Mouse (Mus musculus) monocyte, adult 2 months (primary cell): Measurements from ENCODE around the gene Pde6c.

Source experiments
- DNase-seq, 2 experiments: peaks; one replicate each; pipeline ENCODE4 v3.0.0; 2022; ENCODE audit warnings: low spot score in 2 of 2, low read depth in 1 of 2

Pde6c gene

GRCm38 (mm10) chr19:38132481-38132880 lies at the start of gene Pde6c:
Gene Pde6c (plus strand): TSS chr19:38132781.
- no peak for DNase-seq

DNA sequence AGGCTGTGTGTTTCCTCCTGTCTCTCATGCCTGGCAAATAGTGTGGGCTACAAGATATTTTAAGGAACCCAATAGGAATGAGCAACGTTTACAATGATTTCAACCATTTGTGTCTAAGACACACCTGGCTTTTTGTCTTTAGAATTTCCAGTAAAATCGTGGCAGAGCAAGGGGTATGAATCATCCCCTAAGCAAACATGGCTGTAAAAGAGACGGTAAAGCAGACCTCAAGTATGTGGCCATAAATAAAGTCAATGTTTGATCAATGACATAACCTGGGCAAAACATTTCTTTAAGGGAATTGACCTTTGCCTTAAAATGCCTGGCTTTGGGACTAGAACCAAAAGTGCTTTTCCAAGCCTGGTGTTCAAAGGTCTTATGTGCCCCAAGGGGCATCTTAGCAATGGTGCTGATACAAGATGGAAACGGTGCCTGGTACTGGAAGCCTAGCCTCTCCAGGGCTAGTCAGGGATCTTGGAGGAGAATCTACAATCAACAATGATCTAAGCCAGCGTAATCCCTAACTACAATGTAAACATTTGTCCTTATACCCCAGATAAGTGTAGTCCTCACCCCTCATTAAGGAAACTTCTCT lies 49.6 kb upstream of the Pde6c start:
- DNase-seq, result no peak

DNA sequence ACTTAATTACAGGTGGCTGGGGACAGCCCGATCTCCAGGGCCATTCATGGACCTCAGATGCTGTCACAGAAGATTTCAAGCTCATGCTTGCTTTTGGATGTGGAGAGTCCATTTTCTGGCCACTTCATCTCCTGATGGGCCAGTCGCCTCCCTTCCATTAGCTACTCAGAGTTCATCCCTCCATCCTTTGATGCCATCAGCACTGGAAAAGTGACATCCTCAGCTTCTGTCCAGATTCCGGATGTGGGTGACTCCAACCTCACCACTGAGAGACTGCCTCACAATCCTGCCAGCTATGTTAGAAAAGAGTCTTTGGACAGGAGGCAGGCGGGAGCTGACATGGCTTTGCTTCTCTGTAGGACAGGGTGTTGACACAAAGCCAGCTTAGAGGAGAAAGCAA lies 46.7 kb upstream of the Pde6c start:
- no peak for DNase-seq

DNA sequence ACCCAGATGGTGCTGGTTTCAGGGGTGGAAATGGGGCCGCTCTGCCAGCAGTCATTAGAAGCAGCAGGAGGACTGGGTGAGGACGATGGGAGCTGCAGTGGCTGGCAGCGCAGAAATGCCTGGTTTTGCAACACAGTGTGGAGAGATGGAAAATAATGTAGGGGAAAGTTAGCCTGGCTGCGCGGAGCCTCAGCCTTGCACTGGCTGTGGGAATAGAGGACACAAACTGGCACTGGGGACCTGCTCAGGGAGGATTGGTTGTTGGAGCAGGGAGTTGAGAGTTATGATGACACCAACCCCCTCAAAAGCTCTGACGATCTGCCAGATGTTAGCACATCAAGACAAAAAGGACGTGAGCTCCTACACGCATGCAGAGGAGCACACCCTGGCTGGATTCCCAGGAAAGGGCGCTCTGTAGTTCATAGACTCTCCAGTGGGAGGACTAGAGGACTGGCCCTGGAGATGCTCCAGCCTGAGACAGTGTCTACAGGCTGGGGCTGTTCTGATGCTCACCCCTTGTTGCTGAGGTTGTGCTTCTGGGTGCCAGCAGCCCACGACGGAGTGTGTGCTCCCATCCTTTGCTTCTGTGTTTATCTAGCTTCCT lies 45.5 kb upstream of the Pde6c start:
- no peak for DNase-seq

DNA sequence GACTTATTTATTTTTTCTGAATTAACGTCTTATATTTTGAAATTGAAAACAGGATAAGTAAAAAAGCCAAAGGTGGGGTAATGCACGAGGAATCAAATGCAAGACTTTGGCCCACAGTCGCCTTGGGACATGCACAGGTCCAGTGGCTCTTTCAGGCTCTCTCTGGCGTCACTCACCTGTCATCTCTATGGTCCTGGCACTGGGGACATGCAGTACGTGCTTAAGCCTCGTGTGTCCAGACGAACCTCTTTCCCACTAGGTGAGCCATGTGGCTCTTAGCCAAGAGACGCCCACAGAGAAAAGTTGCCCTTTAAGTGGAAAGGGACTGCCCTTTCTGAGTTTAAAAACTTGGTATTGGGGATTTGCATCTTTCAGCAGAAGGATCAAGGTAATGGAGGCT lies 43.2 kb upstream of the Pde6c start:
- no peak for DNase-seq

DNA sequence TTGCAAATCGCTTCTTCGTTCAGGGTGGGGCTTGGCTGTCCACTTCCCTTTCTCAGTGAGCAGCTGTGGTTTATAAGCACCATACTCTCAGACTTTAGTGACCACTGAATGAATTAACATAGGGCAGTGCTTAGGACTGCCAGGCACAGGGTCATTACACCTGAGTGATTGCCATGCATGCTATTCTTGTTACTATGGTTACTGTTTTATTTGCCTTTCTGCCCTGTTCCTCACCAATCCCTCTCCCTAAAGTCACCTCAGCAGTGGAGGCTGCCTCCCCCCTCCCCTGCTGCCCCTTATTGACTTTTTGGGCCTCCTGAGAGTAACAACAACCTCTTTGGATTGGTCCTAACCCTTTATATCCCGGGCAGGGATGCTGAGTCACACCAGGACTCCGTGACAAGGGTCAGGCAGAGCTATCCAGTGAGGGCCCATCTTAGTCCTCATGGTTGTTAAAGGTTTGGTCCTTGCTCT lies 41.0 kb upstream of the Pde6c start:
- DNase-seq, result peak in 1 of 2 experiments; percentile 14

DNA sequence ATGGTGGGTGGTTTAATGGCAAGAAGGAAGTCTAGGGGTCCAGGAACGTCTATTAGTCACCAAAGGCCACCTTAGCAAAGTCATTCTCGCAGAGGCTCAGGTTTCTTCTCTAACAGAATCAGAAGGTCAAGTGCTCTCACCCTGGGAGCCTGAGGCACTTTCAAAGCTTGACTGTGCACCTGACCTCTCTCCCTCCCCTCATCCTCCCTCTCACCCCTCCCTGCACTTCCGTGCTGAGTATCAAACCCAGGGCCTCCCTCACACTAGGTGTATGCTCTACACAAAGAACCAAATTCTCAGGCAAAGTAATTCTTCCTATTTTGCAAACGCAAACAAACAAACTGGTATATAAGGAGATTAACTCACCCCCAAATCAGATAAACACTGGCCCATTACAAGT lies 36.4 kb upstream of the Pde6c start:
- DNase-seq, result no peak

GRCm38 (mm10) chr19:38096858-38097758 lies 35.5 kb upstream of the Pde6c start, which contains the start of gene Ffar4:
Gene Ffar4 (plus strand): TSS chr19:38097071.
- peak; percentile 22 to 26 for DNase-seq

DNA sequence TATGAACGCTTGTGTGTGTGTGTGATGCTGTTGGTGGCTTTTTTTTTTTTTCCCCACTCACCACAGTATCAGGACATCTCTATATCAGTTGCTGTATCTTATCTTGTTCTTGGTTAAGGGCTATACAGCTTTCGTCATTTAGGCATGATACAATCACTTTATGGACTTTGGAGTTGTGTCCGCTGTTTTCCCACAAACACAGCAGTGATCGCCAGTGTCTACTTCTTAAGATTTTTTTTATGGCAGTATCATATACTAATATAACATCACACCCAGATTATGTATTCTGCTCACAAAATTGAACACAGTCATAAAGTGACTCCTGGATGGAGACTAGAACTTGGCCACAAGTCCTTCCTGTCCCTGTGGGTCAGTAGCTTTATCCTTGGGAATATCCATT lies 24.7 kb upstream of the Pde6c start:
- DNase-seq, result no peak

DNA sequence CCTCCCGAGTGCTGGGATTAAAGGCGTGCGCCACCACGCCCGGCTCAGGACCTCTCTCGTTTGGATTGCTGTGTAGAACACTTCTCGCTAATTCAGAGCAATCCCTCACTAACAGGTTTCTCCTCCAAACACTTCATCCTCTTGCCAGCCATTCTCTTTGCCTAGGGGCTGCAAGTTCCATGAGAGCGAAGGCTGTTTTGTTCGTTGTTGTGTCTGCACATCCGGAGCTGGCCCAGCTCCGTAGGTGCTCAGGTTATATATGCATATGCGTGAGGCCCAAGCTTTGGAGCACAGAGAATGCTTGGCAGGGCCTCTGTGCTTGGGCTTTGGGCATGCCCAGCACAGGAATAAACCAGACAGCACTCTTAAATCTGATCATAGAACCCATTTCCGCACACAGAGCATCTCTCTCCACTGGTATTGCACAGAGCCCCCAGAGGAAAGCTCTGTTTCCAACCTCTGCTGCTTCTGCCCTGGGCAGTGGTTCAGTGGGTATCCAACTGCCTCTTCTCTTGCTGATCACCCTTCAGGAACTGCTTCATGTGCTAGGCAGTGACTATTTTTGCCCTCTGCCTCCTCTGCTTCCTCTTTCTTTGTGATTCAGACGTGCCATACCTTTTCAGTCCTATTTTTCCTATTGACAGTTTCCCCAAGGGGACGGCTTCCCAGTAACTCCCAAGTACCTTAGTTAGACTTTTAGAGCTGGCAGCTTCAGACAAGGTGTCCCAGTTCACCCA lies 22.9 kb upstream of the Pde6c start:
- DNase-seq, result no peak

- DNase-seq, result no peak
These were observed 21.5 kb upstream of the Pde6c start for GRCm38 (mm10) chr19:38111056-38111455.

DNA sequence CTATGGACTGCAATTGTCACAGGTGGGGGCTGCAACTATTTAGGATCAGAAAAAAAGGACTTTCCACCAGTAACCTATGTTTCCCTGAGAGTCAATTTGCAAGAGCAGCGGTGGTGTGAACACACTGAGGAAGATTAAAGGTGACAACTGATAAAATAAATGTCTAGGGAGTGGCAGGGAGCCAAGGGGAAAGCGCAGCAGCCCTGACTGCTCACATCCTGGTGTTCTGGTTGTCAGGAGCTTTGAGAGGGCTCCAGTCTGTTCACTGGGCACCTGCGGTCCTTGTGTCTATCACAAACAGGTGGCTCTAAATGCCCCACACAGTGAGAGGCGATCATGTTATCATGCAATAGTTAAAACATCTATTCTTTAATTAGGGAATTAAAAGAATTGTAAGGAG lies 20.0 kb upstream of the Pde6c start:
- no peak for DNase-seq

DNA sequence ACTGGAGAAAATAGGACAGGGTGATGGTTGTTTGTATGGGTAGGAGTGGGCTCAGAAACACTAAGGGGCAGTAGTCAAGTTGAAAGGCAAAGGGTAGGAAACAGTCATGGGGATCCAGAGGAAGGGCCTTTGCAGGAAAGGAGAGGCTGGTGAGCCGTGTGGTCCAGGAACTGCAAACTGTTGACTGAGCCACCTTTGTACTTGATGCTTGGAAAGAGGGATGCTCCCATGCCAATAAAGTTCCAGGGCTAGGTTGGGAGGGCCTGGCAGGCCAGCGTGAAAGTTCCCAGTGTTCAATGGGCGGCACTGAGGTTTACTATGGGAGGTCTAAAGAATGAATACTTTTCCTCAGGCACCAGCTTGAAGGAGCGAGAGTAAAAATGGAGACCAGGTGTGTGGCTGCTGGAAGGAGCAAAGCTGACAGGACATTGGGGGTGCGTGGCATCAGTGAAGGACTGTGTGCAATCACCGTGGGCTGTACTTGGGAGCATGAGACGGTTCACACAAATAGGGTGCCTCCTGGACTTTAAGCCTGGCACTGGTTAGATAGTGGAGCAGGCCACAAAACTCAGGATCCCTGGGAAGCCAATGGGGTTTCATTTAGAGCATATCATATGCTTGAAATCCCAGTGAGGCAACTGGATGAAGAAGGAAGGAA lies 17.6 kb upstream of the Pde6c start:
- DNase-seq, result no peak

DNA sequence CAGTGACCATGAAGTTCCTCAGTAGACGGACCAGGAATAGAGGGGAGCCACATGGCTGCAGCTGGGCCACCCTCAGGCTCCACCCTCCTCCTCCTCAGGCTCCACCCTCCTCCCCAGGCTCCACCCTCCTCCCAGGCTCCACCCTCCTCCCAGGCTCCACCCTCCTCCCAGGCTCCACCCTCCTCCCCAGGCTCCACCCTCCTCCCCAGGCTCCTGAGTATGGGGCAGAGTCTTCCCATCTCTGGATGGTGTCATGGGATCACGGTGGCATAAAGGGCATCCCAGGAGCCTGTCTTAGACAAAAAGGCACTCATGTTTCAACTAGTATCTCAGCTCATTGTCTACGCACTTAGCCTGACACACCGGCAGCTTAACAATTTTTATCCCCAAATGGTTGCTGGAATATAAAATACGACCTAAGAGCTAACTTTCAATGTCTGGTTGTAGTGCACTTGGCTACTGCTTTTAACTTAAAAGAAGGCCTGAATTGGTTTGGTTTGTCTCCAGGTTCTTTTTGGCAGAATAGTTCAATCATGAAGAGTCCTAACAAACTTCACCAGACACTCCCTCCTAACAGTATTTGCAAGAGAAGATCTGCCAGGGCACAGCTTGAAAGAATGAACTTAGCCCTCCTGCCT lies 12.3 kb upstream of the Pde6c start:
- DNase-seq, result no peak

DNA sequence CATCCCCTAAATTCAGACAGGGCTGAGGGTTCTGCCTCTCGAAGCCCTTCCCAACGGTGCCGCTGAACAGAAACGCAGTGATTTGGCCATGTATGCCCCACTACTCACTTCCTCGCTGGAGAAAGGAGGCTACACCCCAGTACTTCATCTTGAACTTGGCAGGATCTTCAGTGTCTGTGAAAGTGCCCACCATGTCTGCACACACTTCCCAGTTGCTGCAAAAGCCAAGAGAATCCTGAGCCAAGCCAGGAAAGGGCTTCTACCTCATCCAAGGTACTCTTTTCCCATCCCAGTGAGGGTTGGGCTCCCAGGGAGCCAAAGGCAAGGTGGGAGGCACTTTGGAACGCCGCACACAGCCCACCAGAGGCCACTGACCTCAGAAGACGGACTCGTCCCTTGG lies 8.7 kb upstream of the Pde6c start:
- DNase-seq, result no peak

GRCm38 (mm10) chr19:38124401-38125218 lies 8.0 kb upstream of the Pde6c start:
- no peak for DNase-seq

GRCm38 (mm10) chr19:38125219-38125610 lies 7.4 kb upstream of the Pde6c start, which contains the start of gene Rbp4:
Gene Rbp4 (minus strand): TSS chr19:38125281.
- no peak for DNase-seq

DNA sequence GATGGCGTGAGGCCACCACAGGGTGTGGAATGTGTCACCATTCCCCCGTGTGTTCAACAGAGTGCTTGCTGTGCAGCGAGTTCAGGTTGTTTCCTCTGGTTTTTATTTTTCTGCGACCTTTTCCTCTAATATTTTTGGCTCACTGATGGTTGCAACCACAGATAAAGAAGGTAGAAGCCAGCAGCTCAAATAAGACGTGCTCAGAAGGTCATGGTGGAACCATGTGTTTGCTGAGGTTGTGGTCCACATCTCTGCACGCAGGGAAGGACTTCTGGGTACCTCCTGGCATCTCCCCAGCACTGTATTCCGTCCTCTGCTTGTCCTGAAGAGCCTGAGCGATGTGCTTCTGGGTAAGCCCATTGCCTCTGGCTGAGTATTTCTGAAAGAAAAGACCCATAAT lies 5.9 kb upstream of the Pde6c start:
- DNase-seq, result no peak

GRCm38 (mm10) chr19:38133986-38134385 lies 1.4 kb downstream of the Pde6c start:
- no peak for DNase-seq
